Mouse (Mus musculus): ENCODE results near the gene Hccs.

DNA sequence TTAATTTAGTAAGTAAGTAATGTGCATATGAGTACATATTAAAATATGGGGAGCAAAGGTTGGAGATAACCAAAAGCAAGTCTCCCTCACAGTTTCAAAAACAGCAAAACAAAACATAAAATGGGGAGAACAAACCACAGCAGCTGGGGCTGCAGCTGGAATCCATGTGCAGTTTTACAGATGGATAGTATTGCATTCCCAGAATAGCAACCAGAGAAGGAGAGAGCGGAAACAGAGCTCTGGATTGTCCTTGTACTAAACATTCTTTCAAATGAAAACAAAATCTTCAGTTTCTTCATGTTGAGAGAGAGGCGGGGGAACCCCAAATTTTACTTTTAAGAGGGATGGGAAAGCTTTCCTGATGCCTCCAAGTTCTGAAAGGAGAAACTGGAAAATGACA lies 58.0 kb downstream of the Hccs start:
- TF ChIP-seq CTCF (conservative IDR thresholded peaks at IDR 0.05; ENCODE audit: insufficient read depth, insufficient read length, low read depth, low read length) (no peak), POLR2A (IDR thresholded peaks at IDR 0.05; ENCODE audit: low read depth, low read length) (no peak)

Data from kidney, adult 2 months (tissue).